Mouse (Mus musculus) kidney, embryonic 16.5 days (tissue): ENCODE data around the gene Wdr49. TPM values are rescaled to one million over a fixed set of nuclear protein-coding genes. Genes with fewer than 3 reads are reported as not detected.

ENCODE experiments used
- ATAC-seq: fragments of 200-750 bp; cut with Nextera tagmentation; 2 replicates; pipeline ENCODE4 v1.8.0; 2017; ENCODE audit warnings: moderate TSS enrichment; ENCODE audit not compliant: low FRiP score, low TSS enrichment
- H3K27ac ChIP-seq: fragments of 300-500 bp; sonication (generic); 2 replicates; pipeline ENCODE4 v1.5.1; 2014; ENCODE audit warnings: low read length
- H3K27me3 ChIP-seq: fragments of 300-500 bp; sonication (generic); 2 replicates; pipeline ENCODE4 v1.6.1; 2014; ENCODE audit warnings: low read length, control low read depth, mixed read lengths; ENCODE audit not compliant: insufficient read depth
- H3K36me3 ChIP-seq: fragments of 300-500 bp; sonication (generic); 2 replicates; pipeline ENCODE4 v1.6.1; 2014; ENCODE audit warnings: low read length, control low read depth, mixed read lengths; ENCODE audit not compliant: insufficient read depth
- H3K4me1 ChIP-seq: fragments of 300-500 bp; sonication (generic); 2 replicates; pipeline ENCODE4 v1.6.1; 2014; ENCODE audit warnings: low read length, control low read depth, mixed read lengths; ENCODE audit not compliant: insufficient read depth
- H3K4me2 ChIP-seq: fragments of 300-500 bp; sonication (generic); replicated peaks from 2 replicates; pipeline ENCODE4 v1.6.1; 2014; ENCODE audit warnings: low read depth, low read length
- H3K4me3 ChIP-seq: fragments of 300-500 bp; sonication (generic); 2 replicates; pipeline ENCODE4 v1.5.1; 2014; ENCODE audit warnings: mild to moderate bottlenecking, low read length
- H3K9ac ChIP-seq: fragments of 300-500 bp; sonication (generic); replicated peaks from 2 replicates; pipeline ENCODE4 v1.6.1; 2014; ENCODE audit warnings: low read length
- H3K9me3 ChIP-seq: fragments of 300-500 bp; sonication (generic); 2 replicates; pipeline ENCODE4 v1.6.1; 2016; ENCODE audit warnings: low read length, control low read depth
- WGBS: fragments of 180-500 bp; shearing (Covaris S2); extraction: QIAGEN DNeasy Blood & Tissue Kit; methylation state at CpG from one replicate; pipeline ENCODE4 v1.1.7; 2014; 5-methylcytosine and 5-hydroxymethylcytosine counted together
- polyA plus RNA-seq: library from polyadenylated mRNA; unstranded; fragments of >200 nt; fragmentation: Nextera tagmentation; extraction: Ambion mirVana; gene quantifications from 2 replicates; pipeline ENCODE4 v1.2.1, GENCODE M21; 2015

Gene Wdr49
- polyA plus RNA-seq, 1 experiment from 2014 or later, result not detected

GRCm38 (mm10) chr3:75430564-75431181 is 51.3 kb downstream of the Wdr49 start:
- Histone ChIP-seq H3K4me1 (no peaks in the 10 kb centered on the region), H3K36me3 (no peaks in the 10 kb centered on the region), H3K4me2 (no peak overlapping the region), H3K4me3 (no peak overlapping the region), H3K27me3 (no peaks in the 10 kb centered on the region), H3K9ac (no peak overlapping the region), H3K9me3 (no peaks in the 10 kb centered on the region), H3K27ac (no peak overlapping the region)
- 62% methylated on average over 4 of the region's 4 CpGs for WGBS
- no peak for ATAC-seq

- Histone ChIP-seq H3K4me3 (no peak overlapping the region), H3K27me3 (no peaks in the 10 kb centered on the region), H3K4me2 (no peak overlapping the region), H3K9me3 (no peaks in the 10 kb centered on the region), H3K27ac (no peak overlapping the region), H3K4me1 (no peaks in the 10 kb centered on the region), H3K36me3 (no peaks in the 10 kb centered on the region), H3K9ac (no peak overlapping the region)
- ATAC-seq, result no peak
- 95% methylated on average over 4 of the region's 4 CpGs for WGBS
These were observed 86.0 kb downstream of the Wdr49 start for GRCm38 (mm10) chr3:75395918-75396317.

- Histone ChIP-seq H3K27ac (no peak overlapping the region), H3K4me3 (no peak overlapping the region), H3K27me3 (no peaks in the 10 kb centered on the region), H3K9me3 (no peaks in the 10 kb centered on the region), H3K4me2 (no peak overlapping the region), H3K36me3 (no peaks in the 10 kb centered on the region), H3K9ac (no peak overlapping the region), H3K4me1 (no peaks in the 10 kb centered on the region)
- 74% methylated on average over 7 of the region's 7 CpGs for WGBS
- no peak for ATAC-seq
These were observed 86.6 kb downstream of the Wdr49 start for GRCm38 (mm10) chr3:75395121-75395895.

GRCm38 (mm10) chr3:75394487-75394886 is 87.5 kb downstream of the Wdr49 start:
- Histone ChIP-seq H3K27ac (no peak overlapping the region), H3K9me3 (no peaks in the 10 kb centered on the region), H3K27me3 (no peaks in the 10 kb centered on the region), H3K4me2 (no peak overlapping the region), H3K4me1 (no peaks in the 10 kb centered on the region), H3K4me3 (no peak overlapping the region), H3K36me3 (no peaks in the 10 kb centered on the region), H3K9ac (no peak overlapping the region)
- ATAC-seq, result no peak
- WGBS, result 69% methylated on average over 3 of the region's 3 CpGs

GRCm38 (mm10) chr3:75381776-75382175 is 100.2 kb downstream of the Wdr49 start:
- H3K4me1 ChIP-seq, result no peaks in the 10 kb centered on the region
- H3K36me3 ChIP-seq, result no peaks in the 10 kb centered on the region
- ATAC-seq, result no peak
- 71% methylated on average over 2 of the region's 2 CpGs for WGBS
- no peak overlapping the region for H3K4me3 ChIP-seq
- no peaks in the 10 kb centered on the region for H3K9me3 ChIP-seq
- H3K27me3 ChIP-seq, result no peaks in the 10 kb centered on the region
- no peak overlapping the region for H3K27ac ChIP-seq
- H3K9ac ChIP-seq, result no peak overlapping the region
- no peak overlapping the region for H3K4me2 ChIP-seq

GRCm38 (mm10) chr3:75353972-75354371 is 128.0 kb downstream of the Wdr49 start:
- no peaks in the 10 kb centered on the region for H3K27me3 ChIP-seq
- no peaks in the 10 kb centered on the region for H3K4me1 ChIP-seq
- no peaks in the 10 kb centered on the region for H3K36me3 ChIP-seq
- no peaks in the 10 kb centered on the region for H3K9me3 ChIP-seq
- no peak overlapping the region for H3K9ac ChIP-seq
- H3K4me2 ChIP-seq, result no peak overlapping the region
- no peak overlapping the region for H3K4me3 ChIP-seq
- no peak overlapping the region for H3K27ac ChIP-seq
- ATAC-seq, result no peak

- Histone ChIP-seq H3K4me1 (no peaks in the 10 kb centered on the region), H3K27ac (no peak overlapping the region)
- no peak for ATAC-seq
These were observed 144.8 kb downstream of the Wdr49 start for GRCm38 (mm10) chr3:75337196-75337595.

GRCm38 (mm10) chr3:75320999-75321398 is 161.0 kb downstream of the Wdr49 start:
- ATAC-seq, result no peak
- no peak overlapping the region for H3K9ac ChIP-seq

More at GRCm38 (mm10) chr3:75337196-75337595, 144.8 kb downstream of the Wdr49 start:
- H3K4me2 ChIP-seq, result no peak overlapping the region
- no peaks in the 10 kb centered on the region for H3K9me3 ChIP-seq
- H3K4me3 ChIP-seq, result no peak overlapping the region
- no peak overlapping the region for H3K9ac ChIP-seq
- H3K36me3 ChIP-seq, result no peaks in the 10 kb centered on the region
- no peaks in the 10 kb centered on the region for H3K27me3 ChIP-seq

GRCm38 (mm10) chr3:75308861-75309260 is 173.1 kb downstream of the Wdr49 start:
- H3K4me2 ChIP-seq, result no peak overlapping the region
- no peaks in the 10 kb centered on the region for H3K9me3 ChIP-seq
- WGBS, result 81% methylated on average over 4 of the region's 4 CpGs
- no peaks in the 10 kb centered on the region for H3K36me3 ChIP-seq
- H3K27me3 ChIP-seq, result no peaks in the 10 kb centered on the region
- ATAC-seq, result no peak
- H3K27ac ChIP-seq, result no peak overlapping the region
- H3K4me3 ChIP-seq, result no peak overlapping the region
- no peak overlapping the region for H3K9ac ChIP-seq
- H3K4me1 ChIP-seq, result no peaks in the 10 kb centered on the region

More at GRCm38 (mm10) chr3:75320999-75321398, 161.0 kb downstream of the Wdr49 start:
- no peaks in the 10 kb centered on the region for H3K36me3 ChIP-seq
- no peak overlapping the region for H3K27ac ChIP-seq
- WGBS, result 79% methylated on average over 4 of the region's 4 CpGs
- no peaks in the 10 kb centered on the region for H3K27me3 ChIP-seq
- no peaks in the 10 kb centered on the region for H3K9me3 ChIP-seq
- no peak overlapping the region for H3K4me2 ChIP-seq
- H3K4me1 ChIP-seq, result no peaks in the 10 kb centered on the region
- no peak overlapping the region for H3K4me3 ChIP-seq

GRCm38 (mm10) chr3:75308228-75308627 is 173.7 kb downstream of the Wdr49 start:
- no peaks in the 10 kb centered on the region for H3K9me3 ChIP-seq
- no peak overlapping the region for H3K9ac ChIP-seq
- H3K4me1 ChIP-seq, result no peaks in the 10 kb centered on the region
- no peak overlapping the region for H3K4me2 ChIP-seq
- no peak for ATAC-seq
- no peaks in the 10 kb centered on the region for H3K27me3 ChIP-seq
- 69% methylated on average over 3 of the region's 3 CpGs for WGBS
- no peak overlapping the region for H3K4me3 ChIP-seq
- H3K36me3 ChIP-seq, result no peaks in the 10 kb centered on the region
- H3K27ac ChIP-seq, result no peak overlapping the region
